Mouse (Mus musculus) ES-Bruce4 (cell line): ENCODE results near the gene Ptgds.

Experiments
- CTCF ChIP-seq: IDR thresholded peaks from one replicate; pipeline ENCODE4 v1.8.1; 2011; ENCODE audit warnings: low read depth, low read length
- EP300 ChIP-seq: IDR thresholded peaks from 2 replicates; pipeline ENCODE4 v1.6.1; 2011; ENCODE audit warnings: low read depth, low read length; ENCODE audit not compliant: insufficient read depth

GRCm38 (mm10) chr2:25501593-25502486 is 32.0 kb upstream of the Ptgds start, which contains the start of gene C8g:
- TF ChIP-seq EP300 = no peak
- peak; percentile 19 for TF ChIP-seq CTCF
